Mouse (Mus musculus) liver, embryonic 15.5 days (tissue): ENCODE measurements around the gene Sypl. TPM values are rescaled to one million over a fixed set of nuclear protein-coding genes. Genes with fewer than 3 reads are reported as not detected.

Experiments
- ATAC-seq: fragments of 200-750 bp; cut with Nextera tagmentation; 2 replicates; pipeline ENCODE4 v1.8.0; 2017; ENCODE audit warnings: moderate number of reproducible peaks, mild to moderate bottlenecking, moderate library complexity; ENCODE audit not compliant: insufficient read depth
- H3K27ac ChIP-seq: fragments of 300-500 bp; sonication (generic); replicated peaks from 2 replicates; pipeline ENCODE4 v1.5.1; 2015; ENCODE audit warnings: mild to moderate bottlenecking, inconsistent platforms
- H3K27me3 ChIP-seq: fragments of 300-500 bp; sonication (generic); 2 replicates; pipeline ENCODE4 v1.6.1; 2015; ENCODE audit warnings: mild to moderate bottlenecking, inconsistent platforms
- H3K36me3 ChIP-seq: fragments of 300-500 bp; sonication (generic); replicated peaks from 2 replicates; pipeline ENCODE4 v1.6.1; 2015; ENCODE audit warnings: moderate library complexity, mild to moderate bottlenecking, inconsistent platforms
- H3K4me1 ChIP-seq: fragments of 300-500 bp; sonication (generic); replicated peaks from 2 replicates; pipeline ENCODE4 v1.6.1; 2015; ENCODE audit warnings: inconsistent platforms
- H3K4me2 ChIP-seq: fragments of 300-500 bp; sonication (generic); 2 replicates; pipeline ENCODE4 v1.6.1; 2015; ENCODE audit warnings: moderate library complexity, mild to moderate bottlenecking, inconsistent platforms
- H3K4me3 ChIP-seq: fragments of 300-500 bp; sonication (generic); replicated peaks from 2 replicates; pipeline ENCODE4 v1.5.1; 2015; ENCODE audit warnings: mild to moderate bottlenecking, inconsistent platforms
- H3K9ac ChIP-seq: fragments of 300-500 bp; sonication (generic); 2 replicates; pipeline ENCODE4 v1.6.1; 2015; ENCODE audit warnings: moderate library complexity, mild to moderate bottlenecking, inconsistent platforms
- H3K9me3 ChIP-seq: fragments of 300-500 bp; sonication (generic); replicated peaks from 2 replicates; pipeline ENCODE4 v1.6.1; 2016; ENCODE audit warnings: inconsistent platforms
- WGBS: fragments of 180-500 bp; shearing (Covaris S2); methylation state at CpG from one replicate; pipeline ENCODE4 v1.1.7; 2015; ENCODE audit warnings: mixed read lengths; ENCODE audit not compliant: insufficient replicate concordance; 5-methylcytosine and 5-hydroxymethylcytosine counted together
- polyA plus RNA-seq: library from polyadenylated mRNA; unstranded; fragments of >200 nt; fragmentation: Nextera tagmentation; extraction: Ambion mirVana; gene quantifications from 2 replicates; pipeline ENCODE4 v1.2.1, GENCODE M21; 2015

Sypl gene
- polyA plus RNA-seq, 1 experiment from 2014 or later = 42.0 TPM

GRCm38 (mm10) chr12:32943951-32944350 lies 9.7 kb upstream of the Sypl start:
- no peaks in the 10 kb centered on the region for H3K27me3 ChIP-seq
- H3K36me3 ChIP-seq = no peaks in the 10 kb centered on the region
- WGBS = 48% methylated on average over 3 of the region's 3 CpGs
- no peak overlapping the region for H3K4me2 ChIP-seq
- H3K4me1 ChIP-seq = peaks cover 13% of the 10 kb centered on the region
- 0 out of 2 replicates have a peak, but pooled peaks have one; percentile 40 for ATAC-seq
- H3K9ac ChIP-seq = no peak overlapping the region
- H3K4me3 ChIP-seq = no peak overlapping the region
- H3K9me3 ChIP-seq = no peaks in the 10 kb centered on the region
- no peak overlapping the region; the same call in 1 of the 2 replicates for H3K27ac ChIP-seq

DNA sequence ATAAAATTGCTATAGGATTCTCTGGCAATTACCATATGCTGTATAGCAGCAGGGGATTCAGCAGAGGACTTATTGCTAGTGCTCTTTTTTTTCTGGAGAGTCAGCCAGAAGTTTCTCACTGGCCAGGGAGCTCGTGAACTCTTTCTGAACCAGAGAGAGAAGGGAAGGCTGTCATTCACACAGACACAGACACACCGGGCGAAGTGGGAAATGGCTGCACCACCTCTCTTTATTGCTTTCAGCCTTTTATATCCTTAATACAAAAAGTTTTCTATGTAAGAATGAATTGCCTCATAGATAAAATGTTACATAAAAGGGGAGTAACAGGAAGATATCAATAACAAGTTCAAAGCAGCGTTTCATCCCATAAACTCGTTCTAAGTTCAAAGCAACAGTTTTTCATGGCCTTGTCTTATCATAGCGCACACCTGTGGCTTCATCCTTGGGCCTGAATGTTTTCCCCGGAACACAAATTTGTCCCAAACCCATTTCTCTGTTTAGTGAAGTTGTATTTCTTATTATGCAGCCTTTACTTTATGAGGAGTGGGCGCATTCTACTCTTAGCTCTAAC lies 8.7 kb upstream of the Sypl start:
- H3K4me1 ChIP-seq = peaks cover 13% of the 10 kb centered on the region
- H3K27me3 ChIP-seq = no peaks in the 10 kb centered on the region
- WGBS = 57% methylated on average over 8 of the region's 8 CpGs
- H3K4me2 ChIP-seq = no peak overlapping the region
- ATAC-seq = no peak
- no peak overlapping the region for H3K27ac ChIP-seq
- H3K36me3 ChIP-seq = no peaks in the 10 kb centered on the region
- H3K4me3 ChIP-seq = no peak overlapping the region
- no peaks in the 10 kb centered on the region for H3K9me3 ChIP-seq
- no peak overlapping the region for H3K9ac ChIP-seq

DNA sequence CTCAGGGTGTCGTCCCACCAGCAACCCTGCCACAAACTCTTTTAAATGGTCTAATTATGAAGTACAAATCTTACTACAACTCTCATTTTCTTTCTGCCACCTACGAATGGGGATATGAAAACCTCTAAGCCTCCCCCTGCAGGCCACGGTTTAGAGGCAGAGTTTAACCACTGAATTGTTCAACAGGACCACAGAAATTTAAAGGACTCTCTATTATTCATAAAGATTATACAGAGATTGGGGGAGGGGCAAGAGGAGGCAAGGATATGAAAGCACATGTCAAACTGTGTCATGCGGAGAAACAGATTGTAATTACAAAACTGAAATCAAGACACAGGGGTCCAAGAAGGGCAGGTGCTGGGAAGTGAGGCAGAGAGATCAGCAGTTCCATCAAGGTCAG lies 7.3 kb upstream of the Sypl start:
- ATAC-seq = no peak
- Histone ChIP-seq H3K9me3 (no peaks in the 10 kb centered on the region), H3K27me3 (no peaks in the 10 kb centered on the region), H3K4me1 (peaks cover 13% of the 10 kb centered on the region), H3K27ac (no peak overlapping the region), H3K4me3 (no peak overlapping the region), H3K9ac (no peak overlapping the region), H3K4me2 (no peak overlapping the region), H3K36me3 (no peaks in the 10 kb centered on the region)
- WGBS = 61% methylated on average over 4 of the region's 4 CpGs

GRCm38 (mm10) chr12:32952416-32952815 lies 1.3 kb upstream of the Sypl start:
- no peak overlapping the region for H3K4me3 ChIP-seq
- no peaks in the 10 kb centered on the region for H3K27me3 ChIP-seq
- H3K4me2 ChIP-seq = peak overlapping the region; percentile 35
- H3K36me3 ChIP-seq = no peaks in the 10 kb centered on the region
- H3K4me1 ChIP-seq = peaks cover 42% of the 10 kb centered on the region
- ATAC-seq = no peak
- 0 out of 2 replicates have a peak overlapping the region, but pooled peaks have one; percentile 34 for H3K27ac ChIP-seq
- H3K9ac ChIP-seq = no peak overlapping the region
- H3K9me3 ChIP-seq = no peaks in the 10 kb centered on the region
- WGBS = 28% methylated on average over 3 of the region's 3 CpGs

GRCm38 (mm10) chr12:32953066-32953465 lies 625 bp upstream of the Sypl start:
- H3K27me3 ChIP-seq = no peaks in the 10 kb centered on the region
- 4% methylated on average over 6 of the region's 6 CpGs for WGBS
- H3K4me2 ChIP-seq = peak overlapping the region; percentile 91
- H3K9me3 ChIP-seq = no peaks in the 10 kb centered on the region
- H3K9ac ChIP-seq = peak overlapping the region; percentile 84
- H3K27ac ChIP-seq = peak overlapping the region; percentile 99
- H3K36me3 ChIP-seq = no peaks in the 10 kb centered on the region
- peaks cover 44% of the 10 kb centered on the region for H3K4me1 ChIP-seq
- ATAC-seq = no peak
- H3K4me3 ChIP-seq = peak overlapping the region; percentile 84

DNA sequence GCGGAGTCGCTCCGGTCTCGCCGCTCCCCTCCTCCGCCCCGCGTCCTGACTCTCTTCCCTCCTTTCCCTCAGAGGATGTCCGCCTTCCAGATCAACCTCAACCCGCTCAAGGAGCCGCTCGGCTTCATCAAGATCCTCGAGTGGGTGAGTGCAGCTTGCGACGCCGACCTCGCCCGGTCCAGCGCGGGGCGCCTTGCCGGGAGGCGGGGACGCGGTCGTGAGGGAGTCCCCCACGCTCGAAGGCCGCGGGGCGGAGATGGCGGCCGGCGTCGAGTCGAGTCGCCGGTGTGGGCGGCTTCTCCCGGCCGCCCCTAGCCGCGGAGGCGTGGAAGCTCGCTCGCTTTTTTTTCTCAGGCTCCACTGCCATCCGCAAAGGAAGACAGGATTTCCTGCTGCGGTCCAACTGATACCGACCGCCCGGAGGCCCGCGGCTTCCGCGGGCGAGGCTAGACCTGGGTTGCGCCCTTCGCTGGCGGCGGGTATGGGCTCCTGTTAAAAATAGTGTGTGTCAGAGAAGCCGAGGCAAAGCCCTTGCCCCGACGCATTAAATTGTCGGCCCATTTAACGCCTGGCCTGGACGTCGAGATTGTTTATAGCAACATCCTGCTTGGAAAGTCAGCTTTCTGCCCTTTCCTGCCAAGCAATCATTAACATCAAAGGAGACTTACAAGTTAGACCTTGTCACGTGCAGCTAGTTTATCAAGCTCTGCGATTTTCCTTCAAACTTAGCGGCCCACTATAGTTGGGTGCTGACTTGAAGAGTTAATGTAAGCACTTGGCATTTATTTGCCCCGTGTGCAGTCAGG lies 728 bp downstream of the Sypl start:
- Histone ChIP-seq H3K4me1 (peaks cover 47% of the 10 kb centered on the region), H3K4me3 (peak overlapping the region; percentile 84), H3K27ac (peak overlapping the region; percentile 99), H3K9ac (peak overlapping the region; percentile 84), H3K36me3 (no peaks in the 10 kb centered on the region), H3K4me2 (peak overlapping the region; percentile 91), H3K27me3 (no peaks in the 10 kb centered on the region), H3K9me3 (no peaks in the 10 kb centered on the region)
- ATAC-seq = peak; percentile 71
- WGBS = under 1% methylated on average over 71 of the region's 71 CpGs

DNA sequence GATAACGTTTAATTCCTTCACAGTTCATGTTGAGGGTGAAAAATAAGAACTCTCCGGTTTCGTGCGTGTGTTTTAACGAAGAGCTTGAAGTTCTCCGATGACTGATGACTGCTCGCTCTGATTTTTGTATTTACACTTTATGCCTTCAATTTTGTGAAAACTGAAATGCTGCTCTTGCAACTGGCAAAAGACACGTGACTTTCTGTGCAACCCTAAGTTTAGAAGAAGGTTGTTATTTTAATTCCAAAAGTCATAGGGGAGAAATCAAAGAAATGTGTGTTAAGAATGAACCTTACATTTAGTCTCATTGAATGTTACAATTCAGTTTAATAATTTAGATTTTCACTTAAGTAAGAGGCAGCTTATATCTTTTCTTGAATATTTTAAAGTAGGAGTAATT lies 1.3 kb downstream of the Sypl start:
- H3K27me3 ChIP-seq = no peaks in the 10 kb centered on the region
- H3K27ac ChIP-seq = peak overlapping the region; percentile 99
- peak overlapping the region; percentile 91 for H3K4me2 ChIP-seq
- H3K9ac ChIP-seq = peak overlapping the region; percentile 84
- no peaks in the 10 kb centered on the region for H3K36me3 ChIP-seq
- H3K9me3 ChIP-seq = no peaks in the 10 kb centered on the region
- peak overlapping the region; percentile 84 for H3K4me3 ChIP-seq
- WGBS = under 1% methylated on average over 8 of the region's 8 CpGs
- peaks cover 48% of the 10 kb centered on the region for H3K4me1 ChIP-seq
- ATAC-seq = no peak

GRCm38 (mm10) chr12:32957211-32957610 lies 3.5 kb downstream of the Sypl start:
- Histone ChIP-seq H3K27me3 (no peaks in the 10 kb centered on the region), H3K9ac (no peak overlapping the region), H3K4me3 (no peak overlapping the region), H3K4me2 (no peak overlapping the region), H3K36me3 (no peaks in the 10 kb centered on the region), H3K4me1 (peaks cover 61% of the 10 kb centered on the region), H3K9me3 (no peaks in the 10 kb centered on the region), H3K27ac (no peak overlapping the region)
- no peak for ATAC-seq
- WGBS = 48% methylated on average over 2 of the region's 2 CpGs

- Histone ChIP-seq H3K27ac (no peak overlapping the region), H3K9ac (no peak overlapping the region), H3K27me3 (no peaks in the 10 kb centered on the region), H3K4me1 (peaks cover 38% of the 10 kb centered on the region), H3K9me3 (no peaks in the 10 kb centered on the region), H3K36me3 (0 out of 2 replicates have a peak, but pooled peaks cover 2% of the 10 kb centered on the region), H3K4me3 (no peak overlapping the region), H3K4me2 (no peak overlapping the region)
- no peak for ATAC-seq
Measured at GRCm38 (mm10) chr12:32962132-32962531, 8.4 kb downstream of the Sypl start.

- Histone ChIP-seq H3K4me3 (no peak overlapping the region), H3K9ac (no peak overlapping the region), H3K4me1 (peaks cover 34% of the 10 kb centered on the region), H3K27me3 (no peaks in the 10 kb centered on the region), H3K27ac (no peak overlapping the region), H3K9me3 (no peaks in the 10 kb centered on the region), H3K4me2 (no peak overlapping the region), H3K36me3 (peaks cover 12% of the 10 kb centered on the region)
- 30% methylated on average over 4 of the region's 4 CpGs for WGBS
- ATAC-seq = peak; percentile 52; the same call in 1 of the 2 replicates
Measured at GRCm38 (mm10) chr12:32963858-32964257, 10.2 kb downstream of the Sypl start.

- ATAC-seq = no peak
- H3K27me3 ChIP-seq = no peaks in the 10 kb centered on the region
- WGBS = 68% methylated on average over 1 of the region's 1 CpGs
- H3K4me1 ChIP-seq = no peaks in the 10 kb centered on the region
- no peak overlapping the region for H3K4me3 ChIP-seq
- H3K36me3 ChIP-seq = peaks cover 30% of the 10 kb centered on the region
- H3K4me2 ChIP-seq = no peak overlapping the region
- no peaks in the 10 kb centered on the region for H3K9me3 ChIP-seq
- H3K27ac ChIP-seq = no peak overlapping the region
- no peak overlapping the region for H3K9ac ChIP-seq
Measured at GRCm38 (mm10) chr12:32972287-32972686, 18.6 kb downstream of the Sypl start.
